Mouse (Mus musculus) forebrain, embryonic 16.5 days (tissue): Measurements from ENCODE around the gene Oard1. TPM values are rescaled to one million over a fixed set of nuclear protein-coding genes. Genes with fewer than 3 reads are reported as not detected.

Source experiments
- ATAC-seq: fragments of 200-750 bp; cut with Nextera tagmentation; 2 replicates; pipeline ENCODE4 v1.8.0; 2017; ENCODE audit warnings: mild to moderate bottlenecking, moderate library complexity
- H3K27ac ChIP-seq: fragments of 300-500 bp; sonication (generic); 2 replicates; pipeline ENCODE4 v1.5.1; 2014; ENCODE audit warnings: low read length, control low read depth
- H3K27me3 ChIP-seq: fragments of 300-500 bp; sonication (generic); replicated peaks from 2 replicates; pipeline ENCODE4 v1.6.1; 2014; ENCODE audit warnings: low read length; ENCODE audit not compliant: control insufficient read depth, insufficient read depth
- H3K36me3 ChIP-seq: fragments of 300-500 bp; sonication (generic); 2 replicates; pipeline ENCODE4 v1.6.1; 2014; ENCODE audit not compliant: control insufficient read depth, insufficient read depth
- H3K4me1 ChIP-seq: fragments of 300-500 bp; sonication (generic); replicated peaks from 2 replicates; pipeline ENCODE4 v1.6.1; 2014; ENCODE audit warnings: low read length; ENCODE audit not compliant: control insufficient read depth, insufficient read depth
- H3K4me2 ChIP-seq: fragments of 300-500 bp; sonication (generic); 2 replicates; pipeline ENCODE4 v1.6.1; 2014; ENCODE audit warnings: mild to moderate bottlenecking, low read length, control low read depth
- H3K4me3 ChIP-seq: fragments of 300-500 bp; sonication (generic); replicated peaks from 2 replicates; pipeline ENCODE4 v1.5.1; 2014; ENCODE audit warnings: mild to moderate bottlenecking, low read length, control low read depth
- H3K9ac ChIP-seq: fragments of 300-500 bp; sonication (generic); replicated peaks from 2 replicates; pipeline ENCODE4 v1.6.1; 2014; ENCODE audit warnings: low read depth, low read length, control low read depth
- H3K9me3 ChIP-seq: fragments of 300-500 bp; sonication (generic); 2 replicates; pipeline ENCODE4 v1.6.1; 2016; ENCODE audit warnings: low read length; ENCODE audit not compliant: control insufficient read depth
- WGBS: fragments of 180-500 bp; shearing (Covaris S2); extraction: QIAGEN DNeasy Blood & Tissue Kit; methylation state at CpG from one replicate; pipeline ENCODE4 v1.1.7; 2014; 5-methylcytosine and 5-hydroxymethylcytosine counted together
- polyA plus RNA-seq: library from polyadenylated mRNA; unstranded; fragments of >200 nt; fragmentation: Nextera tagmentation; extraction: Ambion mirVana; gene quantifications from 2 replicates; pipeline ENCODE4 v1.2.1, GENCODE M21; 2015

The Oard1 gene
- polyA plus RNA-seq, 1 experiment from 2014 or later, result 49.1 TPM

DNA sequence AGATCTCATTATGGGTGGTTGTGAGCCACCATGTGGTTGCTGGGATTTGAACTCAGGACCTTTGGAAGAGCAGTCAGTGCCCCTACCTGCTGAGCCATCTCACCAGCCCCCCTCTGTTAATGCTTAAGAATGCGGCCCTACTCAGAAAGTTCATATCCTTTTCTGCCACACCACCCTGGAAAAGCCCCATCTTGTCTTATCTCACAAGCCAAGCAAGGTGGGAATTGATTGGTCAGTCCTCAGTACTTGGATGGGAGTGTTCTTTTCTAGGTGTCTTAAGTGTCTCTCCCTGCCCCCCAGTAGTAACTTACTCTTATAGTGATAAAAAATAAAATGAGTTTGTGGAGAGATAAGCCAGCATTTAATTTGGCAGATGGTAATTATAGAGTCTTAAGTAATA, 5.1 kb upstream of the Oard1 start:
- H3K27me3 ChIP-seq, result no peaks in the 10 kb centered on the region
- no peak for ATAC-seq
- no peaks in the 10 kb centered on the region for H3K36me3 ChIP-seq
- WGBS, result 75% methylated on average over 1 of the region's 1 CpGs
- H3K27ac ChIP-seq, result no peak overlapping the region
- peaks cover 19% of the 10 kb centered on the region for H3K4me1 ChIP-seq
- no peak overlapping the region for H3K9ac ChIP-seq
- H3K9me3 ChIP-seq, result no peaks in the 10 kb centered on the region
- H3K4me3 ChIP-seq, result no peak overlapping the region
- no peak overlapping the region for H3K4me2 ChIP-seq

DNA sequence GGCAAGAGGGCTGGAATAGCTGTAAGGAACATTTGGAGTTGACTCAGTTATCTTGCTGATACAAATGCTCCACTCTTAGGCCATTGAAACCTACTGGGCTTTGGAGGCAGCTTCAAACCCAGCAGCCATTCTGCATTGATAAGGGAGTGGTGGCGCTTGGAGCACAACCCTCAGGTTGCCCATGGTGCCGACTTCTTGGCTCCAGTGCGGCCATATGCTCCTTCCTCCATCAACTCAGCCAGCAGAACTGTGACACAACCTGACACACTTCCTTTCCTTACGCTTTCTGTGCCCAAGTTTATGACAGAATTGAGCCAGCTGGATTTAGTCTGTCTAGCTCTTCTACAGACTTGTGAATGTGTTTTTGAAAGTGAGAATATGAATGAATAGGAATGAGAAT, 2.7 kb upstream of the Oard1 start:
- Histone ChIP-seq H3K36me3 (no peaks in the 10 kb centered on the region), H3K27me3 (no peaks in the 10 kb centered on the region), H3K27ac (peak overlapping the region; percentile 68; the same call in 1 of the 2 replicates), H3K4me1 (peaks cover 33% of the 10 kb centered on the region), H3K9me3 (no peaks in the 10 kb centered on the region), H3K9ac (no peak overlapping the region), H3K4me2 (no peak overlapping the region), H3K4me3 (no peak overlapping the region)
- ATAC-seq, result no peak
- 69% methylated on average over 4 of the region's 4 CpGs for WGBS

DNA sequence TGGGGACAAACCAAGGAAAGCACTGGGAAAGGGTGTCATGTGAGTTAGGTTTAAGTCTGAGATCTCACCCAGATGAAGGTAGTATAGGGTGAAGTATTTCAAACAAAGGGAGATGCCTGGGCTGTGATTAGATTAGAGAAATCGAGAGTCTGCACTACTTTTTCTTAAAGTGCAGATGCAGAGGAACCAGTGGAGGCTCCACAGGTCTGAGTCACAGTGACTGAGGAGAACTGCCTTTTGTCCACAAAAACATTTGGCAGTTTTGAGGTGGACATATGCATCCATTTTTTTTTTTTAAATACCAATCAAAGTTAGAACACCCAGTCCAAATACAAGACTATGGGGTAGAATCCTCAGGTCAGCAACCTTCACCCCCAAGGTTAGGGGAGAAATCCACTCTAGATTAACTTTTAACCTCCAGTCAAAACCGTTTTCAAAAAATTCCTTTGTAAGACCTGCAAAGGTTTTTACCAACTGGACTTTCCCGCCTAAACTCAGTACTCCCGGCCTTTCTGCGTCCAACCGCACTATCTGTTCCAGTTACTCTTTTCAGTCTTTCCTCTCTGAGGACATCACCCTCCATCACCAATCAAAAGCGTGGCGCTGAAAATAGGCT, 1.8 kb upstream of the Oard1 start:
- Histone ChIP-seq H3K4me2 (peak overlapping the region; percentile 80), H3K9ac (peak overlapping the region; percentile 100), H3K27ac (peak overlapping the region; percentile 100), H3K9me3 (no peaks in the 10 kb centered on the region), H3K4me3 (peak overlapping the region; percentile 93), H3K4me1 (peaks cover 33% of the 10 kb centered on the region), H3K27me3 (no peaks in the 10 kb centered on the region), H3K36me3 (no peaks in the 10 kb centered on the region)
- ATAC-seq, result no peak
- WGBS, result 6% methylated on average over 8 of the region's 8 CpGs

DNA sequence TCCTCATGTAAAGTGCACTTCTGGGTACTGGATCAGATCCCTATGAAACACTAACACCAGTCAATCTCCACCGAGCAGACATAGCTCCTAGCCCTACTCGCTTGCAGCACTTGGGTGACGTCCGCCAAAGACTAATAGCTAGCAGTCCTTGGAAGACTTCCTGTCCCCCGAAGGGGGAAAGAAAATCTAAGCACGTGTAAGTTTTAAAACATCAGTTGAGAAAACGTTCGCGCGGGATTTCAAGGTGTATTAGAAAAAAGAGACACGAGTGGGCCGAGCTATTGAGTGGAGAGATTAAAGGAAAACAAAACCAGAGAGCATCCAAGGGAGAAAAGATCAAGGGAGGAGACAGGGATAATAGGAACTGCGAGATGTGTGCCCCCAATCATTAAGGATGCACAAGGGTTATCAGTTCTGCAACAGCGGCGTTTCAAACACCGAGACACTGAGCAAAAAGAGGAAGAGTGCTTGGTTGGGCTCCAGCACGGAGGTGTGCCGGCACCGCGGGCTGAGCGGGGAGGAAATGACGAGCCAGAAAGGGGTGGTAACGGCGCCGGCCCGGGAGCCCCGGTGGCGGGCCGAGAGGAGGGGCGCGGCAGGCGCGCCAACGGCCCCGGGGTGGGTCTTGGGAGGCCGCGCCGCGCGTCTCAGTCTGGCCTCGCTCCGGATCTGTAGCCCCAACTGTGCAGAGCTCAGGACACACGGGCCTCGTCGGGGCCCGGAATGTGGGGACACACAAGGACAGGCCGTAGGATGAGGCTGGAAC, 1.1 kb upstream of the Oard1 start:
- Histone ChIP-seq H3K27ac (peak overlapping the region; percentile 100), H3K4me3 (peak overlapping the region; percentile 93), H3K9me3 (no peaks in the 10 kb centered on the region), H3K4me2 (peak overlapping the region; percentile 80), H3K4me1 (peaks cover 33% of the 10 kb centered on the region), H3K36me3 (no peaks in the 10 kb centered on the region), H3K27me3 (no peaks in the 10 kb centered on the region), H3K9ac (peak overlapping the region; percentile 100)
- ATAC-seq, result peak; percentile 8
- under 1% methylated on average over 41 of the region's 47 CpGs for WGBS

DNA sequence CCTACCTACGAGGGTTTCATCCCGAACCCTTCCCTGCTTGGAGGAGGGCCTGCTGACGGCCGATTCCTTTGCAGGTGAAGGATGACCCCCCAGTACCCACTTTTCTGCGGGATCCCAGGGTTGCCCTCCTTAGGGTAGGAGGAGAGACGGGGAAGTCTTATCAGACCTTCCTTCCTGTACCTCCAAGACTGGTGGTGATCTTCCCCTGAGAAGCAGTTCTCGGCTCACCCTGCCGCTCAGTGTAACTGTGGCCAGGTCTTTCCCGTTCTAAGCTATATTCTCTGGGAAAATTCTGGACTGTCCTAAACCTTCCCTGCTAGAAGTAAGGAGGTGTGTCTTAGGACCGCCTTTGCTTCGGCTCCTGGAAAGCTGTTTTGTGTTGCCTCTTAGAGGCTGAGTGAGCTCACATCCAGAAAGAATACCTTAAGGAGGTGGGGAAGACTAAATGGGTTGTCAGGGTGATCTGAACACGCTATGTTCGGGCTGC, 528 bp downstream of the Oard1 start:
- peak; percentile 6 for ATAC-seq
- Histone ChIP-seq H3K27ac (peak overlapping the region; percentile 98), H3K4me2 (peak overlapping the region; percentile 88), H3K9me3 (no peaks in the 10 kb centered on the region), H3K4me1 (peaks cover 33% of the 10 kb centered on the region), H3K27me3 (no peaks in the 10 kb centered on the region), H3K36me3 (no peaks in the 10 kb centered on the region; the same call in 1 of the 2 replicates), H3K9ac (peak overlapping the region; percentile 80), H3K4me3 (peak overlapping the region; percentile 72)
- 0% methylated on average over 13 of the region's 13 CpGs for WGBS

DNA sequence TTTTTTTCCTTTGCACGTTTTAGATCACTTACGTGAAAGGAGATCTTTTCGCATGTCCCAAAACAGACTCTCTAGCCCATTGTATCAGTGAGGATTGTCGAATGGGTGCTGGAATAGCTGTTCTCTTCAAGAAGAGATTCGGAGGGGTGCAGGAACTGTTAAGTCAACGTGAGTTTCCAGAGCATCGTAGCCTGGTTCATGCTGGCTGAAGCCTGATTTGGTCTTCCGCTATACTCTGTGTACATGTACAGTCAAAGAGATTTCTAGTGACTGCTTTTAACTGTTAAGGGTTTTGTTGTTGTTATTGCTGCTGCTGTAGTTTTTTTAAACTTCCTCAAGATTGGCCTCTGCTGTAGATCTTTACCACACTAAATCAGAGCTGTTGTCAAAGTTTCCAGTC, 1.4 kb downstream of the Oard1 start:
- no peak for ATAC-seq
- no peak overlapping the region for H3K27ac ChIP-seq
- 38% methylated on average over 8 of the region's 8 CpGs for WGBS

DNA sequence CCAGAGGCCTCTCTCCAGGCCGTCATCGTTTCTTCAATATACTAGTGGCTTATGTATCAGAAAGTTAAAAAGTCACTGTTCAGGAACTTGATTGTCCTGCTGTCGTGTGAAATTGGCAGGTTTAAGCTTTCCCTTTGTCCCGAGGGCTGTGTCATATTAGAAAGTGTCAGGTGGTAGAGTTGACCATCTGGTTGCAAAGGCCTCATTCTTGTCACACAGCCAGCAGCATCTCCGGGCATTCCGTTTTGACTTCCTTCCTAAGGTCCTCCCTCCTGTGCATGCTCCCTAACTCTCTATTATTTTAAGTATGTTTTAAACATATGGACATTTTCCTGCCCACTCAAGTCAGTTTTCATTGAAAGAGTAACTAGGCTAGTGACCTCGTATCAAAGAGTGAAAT, 6.2 kb downstream of the Oard1 start:
- Histone ChIP-seq H3K9me3 (no peaks in the 10 kb centered on the region), H3K4me1 (peaks cover 11% of the 10 kb centered on the region), H3K4me3 (no peak overlapping the region), H3K36me3 (no peaks in the 10 kb centered on the region; the same call in 1 of the 2 replicates), H3K27me3 (no peaks in the 10 kb centered on the region), H3K27ac (no peak overlapping the region), H3K9ac (no peak overlapping the region), H3K4me2 (no peak overlapping the region)
- no peak for ATAC-seq
- 80% methylated on average over 7 of the region's 7 CpGs for WGBS

More for the DNA sequence above, 1.4 kb downstream of the Oard1 start:
- H3K4me2 ChIP-seq, result peak overlapping the region; percentile 88
- H3K9ac ChIP-seq, result peak overlapping the region; percentile 80
- H3K4me3 ChIP-seq, result peak overlapping the region; percentile 72
- peaks cover 33% of the 10 kb centered on the region for H3K4me1 ChIP-seq
- H3K9me3 ChIP-seq, result no peaks in the 10 kb centered on the region
- H3K36me3 ChIP-seq, result no peaks in the 10 kb centered on the region; the same call in 1 of the 2 replicates
- H3K27me3 ChIP-seq, result no peaks in the 10 kb centered on the region

DNA sequence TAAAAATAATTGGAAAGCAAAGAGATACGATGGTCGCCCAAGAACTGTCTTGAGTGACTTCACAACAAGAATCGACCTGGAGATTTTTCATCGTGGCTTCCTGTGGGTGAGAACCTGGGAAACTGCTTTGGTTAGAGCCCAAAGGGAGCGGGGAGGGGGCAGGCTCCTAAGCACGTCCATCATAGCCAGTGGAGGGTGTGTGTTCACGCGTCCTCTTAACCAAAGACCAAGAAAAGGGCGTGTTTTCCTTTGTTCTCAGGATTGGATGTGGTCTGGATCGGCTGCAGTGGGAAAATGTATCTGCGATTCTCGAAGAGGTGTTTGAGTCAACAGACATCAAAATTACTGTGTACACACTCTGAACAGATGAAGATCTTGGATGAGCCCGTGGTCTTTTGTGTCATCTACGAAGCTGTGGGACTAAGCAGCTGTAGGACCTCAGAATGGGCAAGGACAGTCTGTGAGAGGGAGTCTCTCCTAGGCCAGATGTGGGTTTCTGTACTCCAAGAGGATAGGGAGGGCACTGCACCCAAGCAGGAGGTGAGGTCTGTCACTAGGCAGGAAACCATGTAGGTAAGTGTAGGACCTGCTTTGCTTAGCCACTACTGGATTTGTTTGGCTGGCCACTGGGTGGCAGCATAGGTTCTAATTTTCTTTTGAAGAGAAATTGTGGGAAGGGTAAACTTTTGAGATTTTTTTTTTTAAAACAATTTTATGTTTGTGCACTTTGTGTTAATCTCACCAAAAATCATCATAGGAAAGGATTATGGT, 6.8 kb downstream of the Oard1 start:
- H3K9ac ChIP-seq, result no peak overlapping the region
- peaks cover 6% of the 10 kb centered on the region; the same call in 1 of the 2 replicates for H3K4me1 ChIP-seq
- peak; percentile 75 for ATAC-seq
- H3K4me2 ChIP-seq, result no peak overlapping the region
- H3K9me3 ChIP-seq, result no peaks in the 10 kb centered on the region
- 88% methylated on average over 14 of the region's 14 CpGs for WGBS
- no peaks in the 10 kb centered on the region; the same call in 1 of the 2 replicates for H3K36me3 ChIP-seq
- no peak overlapping the region for H3K27ac ChIP-seq
- H3K27me3 ChIP-seq, result no peaks in the 10 kb centered on the region
- H3K4me3 ChIP-seq, result no peak overlapping the region

DNA sequence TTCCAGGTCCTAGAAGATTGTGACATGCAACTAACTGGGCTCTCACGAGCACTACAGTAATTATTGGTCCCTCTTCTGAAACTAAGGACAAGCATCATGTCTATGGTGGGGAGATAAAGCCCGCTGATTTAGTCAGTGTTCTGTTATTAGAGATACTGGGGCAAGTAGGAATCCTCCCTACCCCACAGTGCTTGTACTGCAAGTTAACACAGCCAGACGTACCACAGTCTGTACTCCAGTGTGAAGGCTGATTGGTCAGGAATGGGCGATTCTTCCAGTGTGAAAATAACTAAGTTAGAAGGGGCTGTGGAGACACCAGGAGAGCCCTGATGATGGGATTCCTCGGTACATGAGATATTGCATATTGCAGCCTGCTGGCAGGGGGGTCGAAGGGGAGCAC, 7.7 kb downstream of the Oard1 start:
- Histone ChIP-seq H3K36me3 (no peaks in the 10 kb centered on the region; the same call in 1 of the 2 replicates), H3K27ac (no peak overlapping the region), H3K4me2 (no peak overlapping the region), H3K9ac (no peak overlapping the region), H3K27me3 (no peaks in the 10 kb centered on the region), H3K4me1 (no peaks in the 10 kb centered on the region), H3K4me3 (no peak overlapping the region), H3K9me3 (no peaks in the 10 kb centered on the region)
- no peak for ATAC-seq
- WGBS, result 93% methylated on average over 6 of the region's 6 CpGs
